Mouse (Mus musculus) embryonic facial prominence, embryonic 14.5 days (tissue): ENCODE results near the gene Mlc1. TPM values are rescaled to one million over a fixed set of nuclear protein-coding genes. Genes with fewer than 3 reads are reported as not detected.

ENCODE experiments used
- ATAC-seq: fragments of 200-750 bp; cut with Nextera tagmentation; 2 replicates; pipeline ENCODE4 v1.8.0; 2017; ENCODE audit warnings: low read depth, moderate number of reproducible peaks, moderate TSS enrichment
- DNase-seq: peaks from one replicate; pipeline ENCODE4 v3.0.0-alpha.2; 2015; ENCODE audit warnings: low spot score
- H3K27ac ChIP-seq: fragments of 300-500 bp; sonication (generic); replicated peaks from 2 replicates; pipeline ENCODE4 v1.5.1; 2014; ENCODE audit warnings: low read depth, mild to moderate bottlenecking, low read length, moderate library complexity
- H3K27me3 ChIP-seq: fragments of 300-500 bp; sonication (generic); replicated peaks from 2 replicates; pipeline ENCODE4 v1.6.1; 2014; ENCODE audit warnings: low read length; ENCODE audit not compliant: control insufficient read depth, insufficient read depth
- H3K36me3 ChIP-seq: fragments of 300-500 bp; sonication (generic); 2 replicates; pipeline ENCODE4 v1.6.1; 2014; ENCODE audit warnings: low read length, mixed read lengths; ENCODE audit not compliant: control insufficient read depth, insufficient read depth
- H3K4me1 ChIP-seq: fragments of 300-500 bp; sonication (generic); 2 replicates; pipeline ENCODE4 v1.6.1; 2014; ENCODE audit warnings: antibody characterized with exemption, low read length; ENCODE audit not compliant: control insufficient read depth, insufficient read depth
- H3K4me2 ChIP-seq: fragments of 300-500 bp; sonication (generic); 2 replicates; pipeline ENCODE4 v1.6.1; 2014; ENCODE audit warnings: low read depth, mild to moderate bottlenecking, low read length, moderate library complexity, mixed read lengths
- H3K4me3 ChIP-seq: fragments of 300-500 bp; sonication (generic); 2 replicates; pipeline ENCODE4 v1.5.1; 2014; ENCODE audit warnings: low read depth, mild to moderate bottlenecking, low read length
- H3K9ac ChIP-seq: fragments of 300-500 bp; sonication (generic); 2 replicates; pipeline ENCODE4 v1.6.1; 2014; ENCODE audit warnings: low read depth, mild to moderate bottlenecking, low read length, moderate library complexity, mixed read lengths
- H3K9me3 ChIP-seq: fragments of 300-500 bp; sonication (generic); 2 replicates; pipeline ENCODE4 v1.6.1; 2016; ENCODE audit warnings: low read length; ENCODE audit not compliant: control insufficient read depth
- WGBS: fragments of 180-500 bp; shearing (Covaris S2); extraction: QIAGEN DNeasy Blood & Tissue Kit; methylation state at CpG from one replicate; pipeline ENCODE4 v1.1.7; 2014; 5-methylcytosine and 5-hydroxymethylcytosine counted together
- polyA plus RNA-seq: library from polyadenylated mRNA; unstranded; fragments of >200 nt; fragmentation: Nextera tagmentation; extraction: Ambion mirVana; gene quantifications from 2 replicates; pipeline ENCODE4 v1.2.1, GENCODE M21; 2014

The Mlc1 gene
- polyA plus RNA-seq, 1 experiment from 2014 or later: 0.26 TPM

DNA sequence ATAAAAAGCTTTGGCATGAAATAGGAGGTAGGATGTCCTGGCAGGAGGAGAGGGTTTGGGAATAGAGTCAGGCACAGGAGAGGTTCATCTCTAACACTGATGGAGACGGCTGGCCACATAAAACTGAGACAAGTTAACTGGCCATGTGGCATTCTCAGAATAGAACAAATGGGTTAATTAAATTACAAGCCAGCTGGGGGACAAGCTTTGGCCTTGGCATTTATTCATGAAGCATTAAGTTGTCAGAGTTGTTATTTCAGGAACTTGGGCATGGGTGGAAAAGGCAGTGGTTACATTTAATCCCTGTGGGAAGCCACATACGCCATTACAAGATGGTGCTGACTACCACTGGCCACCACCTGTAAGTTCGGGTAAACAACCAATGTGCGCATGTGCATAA is 27.6 kb downstream of the Mlc1 start:
- no peaks in the 10 kb centered on the region for H3K36me3 ChIP-seq
- H3K4me1 ChIP-seq: peaks cover 6% of the 10 kb centered on the region; the same call in 1 of the 2 replicates
- no peak overlapping the region for H3K4me2 ChIP-seq
- H3K9me3 ChIP-seq: no peaks in the 10 kb centered on the region
- WGBS: 84% methylated on average over 4 of the region's 4 CpGs
- H3K27me3 ChIP-seq: peaks cover 28% of the 10 kb centered on the region
- DNase-seq: peak; percentile 9
- H3K27ac ChIP-seq: no peak overlapping the region
- no peak overlapping the region for H3K4me3 ChIP-seq
- ATAC-seq: no peak
- no peak overlapping the region for H3K9ac ChIP-seq

DNA sequence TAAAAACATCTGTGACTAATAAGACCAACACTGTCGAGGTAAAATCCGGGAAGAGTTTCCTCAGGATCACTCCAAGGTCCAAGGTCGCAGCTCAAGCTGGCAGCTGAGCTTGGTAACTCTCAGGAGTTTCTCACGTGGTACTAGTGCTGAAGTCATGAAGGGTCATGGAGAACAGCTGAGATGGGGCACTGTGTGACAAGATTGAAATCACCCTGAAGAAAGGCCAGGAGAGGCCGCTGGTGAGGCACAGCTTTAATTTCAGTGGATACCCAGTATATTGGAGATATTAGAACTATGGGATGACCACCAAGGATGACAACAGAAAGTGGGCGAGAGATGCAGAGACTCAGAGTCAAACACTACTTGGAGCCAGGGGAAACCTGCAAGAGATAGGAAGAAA is 32.0 kb downstream of the Mlc1 start:
- Histone ChIP-seq H3K4me3 (no peak overlapping the region), H3K4me2 (no peak overlapping the region), H3K36me3 (no peaks in the 10 kb centered on the region), H3K27me3 (no peaks in the 10 kb centered on the region), H3K9me3 (no peaks in the 10 kb centered on the region), H3K9ac (no peak overlapping the region), H3K4me1 (no peaks in the 10 kb centered on the region), H3K27ac (no peak overlapping the region)
- 33% methylated on average over 6 of the region's 6 CpGs for WGBS
- no peak for DNase-seq
- ATAC-seq: no peak

DNA sequence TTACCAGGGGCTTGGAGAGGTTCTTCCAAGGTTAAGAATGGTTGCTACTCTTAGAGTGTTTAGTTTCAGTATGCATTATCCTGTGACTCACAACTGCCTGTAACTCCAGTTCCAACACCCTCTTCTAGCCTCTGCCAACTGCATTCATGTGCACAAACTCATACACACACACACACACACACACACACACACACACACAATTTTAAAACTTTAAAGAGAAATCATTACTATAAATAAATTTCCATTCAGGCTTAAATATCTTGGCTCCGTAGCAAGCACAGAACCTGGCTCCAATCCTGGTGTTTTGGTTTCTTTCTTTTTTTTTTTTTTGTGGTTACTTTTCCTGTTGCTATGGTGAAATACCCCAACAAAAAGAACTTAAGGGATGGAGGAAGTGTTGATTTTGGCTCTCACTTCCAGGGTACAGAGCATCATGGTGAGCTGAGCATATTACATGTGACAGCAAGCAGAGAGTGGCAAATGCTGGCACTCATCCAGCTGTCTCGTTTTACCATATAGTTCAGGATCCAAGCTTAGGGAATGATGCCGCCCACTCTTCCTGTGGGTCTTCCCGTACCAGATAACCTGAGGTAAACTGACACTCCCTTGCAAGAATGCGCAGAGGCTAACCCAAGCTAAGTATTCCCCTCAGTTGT is 34.8 kb downstream of the Mlc1 start:
- WGBS: 58% methylated on average over 5 of the region's 5 CpGs
- no peaks in the 10 kb centered on the region for H3K27me3 ChIP-seq
- DNase-seq (peak; percentile 83), ATAC-seq (peak; percentile 70)
- no peaks in the 10 kb centered on the region for H3K4me1 ChIP-seq
- no peaks in the 10 kb centered on the region for H3K36me3 ChIP-seq
- no peak overlapping the region for H3K9ac ChIP-seq
- no peak overlapping the region for H3K4me3 ChIP-seq
- H3K27ac ChIP-seq: no peak overlapping the region
- no peak overlapping the region for H3K4me2 ChIP-seq
- no peaks in the 10 kb centered on the region for H3K9me3 ChIP-seq

DNA sequence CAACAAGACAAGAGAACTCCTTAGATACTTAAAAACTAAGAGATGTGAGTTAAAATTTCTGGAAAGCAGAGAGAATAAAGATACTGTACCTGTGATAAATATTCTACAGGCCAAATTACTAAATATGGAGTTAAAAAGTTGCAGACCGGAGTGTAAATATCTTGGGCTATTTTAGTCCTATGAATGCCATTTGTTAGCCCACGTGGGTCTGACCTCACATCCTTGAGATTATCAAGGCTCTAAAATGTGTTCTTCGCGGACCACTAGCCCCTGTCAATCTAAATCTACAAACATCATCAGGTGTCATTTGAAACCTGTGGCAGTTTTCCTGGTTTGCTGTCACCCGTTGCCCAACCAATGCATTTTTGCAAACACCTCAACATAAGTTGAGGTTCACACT is 36.0 kb downstream of the Mlc1 start:
- no peaks in the 10 kb centered on the region for H3K36me3 ChIP-seq
- H3K4me3 ChIP-seq: no peak overlapping the region
- no peak overlapping the region for H3K27ac ChIP-seq
- no peak overlapping the region for H3K9ac ChIP-seq
- no peak overlapping the region for H3K4me2 ChIP-seq
- 64% methylated on average over 5 of the region's 5 CpGs for WGBS
- no peaks in the 10 kb centered on the region for H3K9me3 ChIP-seq
- H3K4me1 ChIP-seq: no peaks in the 10 kb centered on the region
- H3K27me3 ChIP-seq: no peaks in the 10 kb centered on the region
- ATAC-seq (no peak), DNase-seq (no peak)

DNA sequence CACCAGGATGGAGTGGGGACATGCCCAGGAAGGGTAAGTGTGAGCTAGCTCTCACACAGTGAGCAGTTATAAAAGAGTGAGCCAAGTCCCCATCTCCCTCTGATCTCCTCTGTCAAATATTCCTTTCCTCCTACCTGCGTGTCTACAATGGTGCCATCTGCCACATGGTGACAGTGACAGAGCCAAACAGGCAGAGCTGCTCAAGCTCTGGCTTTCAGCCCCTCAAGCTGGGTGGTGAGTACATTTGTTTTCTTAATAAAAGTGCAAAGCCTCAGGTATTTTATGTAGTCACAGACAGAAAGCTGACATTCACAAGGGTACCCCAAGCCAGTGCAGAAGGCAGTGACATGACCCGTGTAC is 41.5 kb downstream of the Mlc1 start:
- H3K27me3 ChIP-seq: no peaks in the 10 kb centered on the region
- H3K4me3 ChIP-seq: no peak overlapping the region
- no peaks in the 10 kb centered on the region for H3K36me3 ChIP-seq
- no peaks in the 10 kb centered on the region for H3K4me1 ChIP-seq
- H3K9ac ChIP-seq: no peak overlapping the region
- ATAC-seq: no peak
- 75% methylated on average over 2 of the region's 2 CpGs for WGBS
- no peak overlapping the region for H3K27ac ChIP-seq
- no peaks in the 10 kb centered on the region for H3K9me3 ChIP-seq
- H3K4me2 ChIP-seq: no peak overlapping the region
- no peak for DNase-seq

DNA sequence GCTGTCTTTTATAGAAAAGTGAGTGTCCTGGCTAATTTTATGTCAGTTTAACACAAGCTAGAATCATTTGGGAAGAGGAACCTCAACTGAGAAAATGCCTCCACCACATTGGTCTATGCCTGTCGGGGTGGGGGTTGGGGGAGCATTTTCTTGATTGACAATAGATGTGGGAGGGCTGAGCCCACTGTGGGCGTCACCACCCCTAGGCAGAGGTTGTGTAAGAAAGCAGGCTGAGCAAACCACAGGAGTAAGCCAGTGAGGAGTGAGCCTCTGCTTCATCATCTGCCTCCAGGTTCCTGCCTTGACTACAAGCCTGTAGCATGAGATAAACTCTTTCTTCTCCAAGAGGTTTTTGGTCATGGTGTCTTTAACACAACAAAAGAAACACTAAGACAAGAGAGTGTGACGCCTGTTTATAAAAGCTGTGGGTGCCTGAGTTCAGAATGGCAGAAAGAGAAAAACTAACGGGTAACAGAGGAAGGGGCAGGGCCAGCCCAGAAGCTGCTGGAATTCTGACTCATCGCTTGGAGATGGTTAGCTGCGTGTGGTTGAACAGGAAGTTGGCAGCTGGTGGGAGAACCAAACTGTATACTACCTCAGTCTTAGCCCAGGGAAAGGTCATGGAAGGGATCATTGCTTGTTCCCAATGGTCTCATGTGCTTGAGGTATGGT is 42.1 kb downstream of the Mlc1 start:
- Histone ChIP-seq H3K4me2 (no peak overlapping the region), H3K9me3 (no peaks in the 10 kb centered on the region), H3K9ac (no peak overlapping the region), H3K4me1 (no peaks in the 10 kb centered on the region), H3K4me3 (no peak overlapping the region), H3K27me3 (no peaks in the 10 kb centered on the region), H3K36me3 (no peaks in the 10 kb centered on the region), H3K27ac (no peak overlapping the region)
- DNase-seq (no peak), ATAC-seq (no peak)
- WGBS: 67% methylated on average over 6 of the region's 6 CpGs

DNA sequence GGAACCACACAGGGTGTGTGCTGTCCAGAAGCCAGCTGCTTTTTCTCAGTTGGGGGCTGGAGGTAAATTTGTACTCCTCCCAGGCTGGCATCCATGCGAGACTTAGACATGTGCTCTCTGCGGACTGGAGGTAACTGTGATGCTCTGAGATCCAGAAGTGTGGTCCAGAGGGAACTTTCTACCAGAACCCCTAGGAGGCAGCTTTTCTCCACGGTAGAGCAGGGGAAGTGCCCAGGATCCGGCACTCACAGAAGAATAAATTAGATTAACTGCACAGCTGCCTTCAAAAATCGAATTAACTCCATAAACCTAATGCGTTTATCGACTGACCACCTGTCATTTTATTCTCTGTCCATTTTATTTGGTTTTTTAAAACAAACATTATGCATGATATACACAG is 44.7 kb downstream of the Mlc1 start:
- no peaks in the 10 kb centered on the region for H3K4me1 ChIP-seq

DNA sequence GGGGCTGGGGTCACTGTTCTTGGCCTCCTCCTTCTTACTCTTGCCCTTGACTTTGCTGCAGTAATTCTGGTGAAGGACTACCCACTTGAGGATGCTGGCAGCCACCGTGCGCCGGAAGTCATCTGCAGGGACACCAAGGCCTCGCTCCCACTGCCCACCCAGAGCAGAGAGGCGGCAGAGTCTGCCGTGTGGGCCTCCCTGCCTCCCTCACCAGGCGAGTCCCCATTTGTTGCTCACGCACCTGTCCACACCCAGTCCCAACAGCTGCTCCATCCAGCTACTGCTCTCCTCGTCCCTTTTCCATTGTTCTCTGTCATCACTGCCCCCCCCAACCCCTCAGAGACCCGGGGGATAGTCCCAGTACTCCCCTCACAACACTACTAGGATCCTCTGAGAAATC is 46.1 kb downstream of the Mlc1 start:
- DNase-seq (no peak), ATAC-seq (no peak)
- H3K36me3 ChIP-seq: no peaks in the 10 kb centered on the region
- no peak overlapping the region for H3K4me2 ChIP-seq
- no peak overlapping the region for H3K9ac ChIP-seq
- 82% methylated on average over 10 of the region's 10 CpGs for WGBS
- no peaks in the 10 kb centered on the region for H3K27me3 ChIP-seq
- H3K4me1 ChIP-seq: no peaks in the 10 kb centered on the region
- H3K9me3 ChIP-seq: no peaks in the 10 kb centered on the region
- H3K4me3 ChIP-seq: no peak overlapping the region
- no peak overlapping the region for H3K27ac ChIP-seq

More for the DNA sequence above, 44.7 kb downstream of the Mlc1 start:
- 56% methylated on average over 7 of the region's 7 CpGs for WGBS
- Histone ChIP-seq H3K27ac (no peak overlapping the region), H3K36me3 (no peaks in the 10 kb centered on the region), H3K9me3 (no peaks in the 10 kb centered on the region), H3K9ac (no peak overlapping the region), H3K4me2 (no peak overlapping the region), H3K27me3 (no peaks in the 10 kb centered on the region), H3K4me3 (no peak overlapping the region)
- DNase-seq: peak; percentile 23
- ATAC-seq: peak; percentile 72

DNA sequence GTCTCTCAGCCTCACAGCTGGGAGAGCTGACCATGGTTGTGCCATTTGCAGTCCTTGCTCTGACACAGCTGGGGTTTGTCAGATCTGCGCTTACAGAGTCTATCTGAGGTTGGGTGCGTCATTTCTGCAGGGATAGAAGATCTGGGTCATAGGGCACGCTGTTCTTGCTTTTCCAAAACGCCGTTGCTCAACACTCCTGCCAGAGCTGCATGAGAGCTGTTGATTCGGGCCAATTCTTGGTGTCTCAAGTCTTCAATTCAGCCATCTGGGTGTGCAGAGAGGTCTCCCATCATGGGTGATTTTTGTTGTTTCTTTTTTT is 56.9 kb downstream of the Mlc1 start:
- no peak for DNase-seq
- Histone ChIP-seq H3K4me2 (no peak overlapping the region), H3K4me1 (no peaks in the 10 kb centered on the region), H3K27me3 (no peaks in the 10 kb centered on the region), H3K9ac (no peak overlapping the region), H3K4me3 (no peak overlapping the region), H3K27ac (no peak overlapping the region), H3K36me3 (no peaks in the 10 kb centered on the region), H3K9me3 (no peaks in the 10 kb centered on the region)
- ATAC-seq: no peak
- WGBS: 69% methylated on average over 6 of the region's 6 CpGs
